Mouse (Mus musculus): ENCODE data around the gene Eps15l1. TPM values are rescaled to one million over a fixed set of nuclear protein-coding genes. Genes with fewer than 3 reads are reported as not detected.

Gene Eps15l1
- polyA plus RNA-seq, 1 experiment from 2014 or later, result 20.7 TPM

DNA sequence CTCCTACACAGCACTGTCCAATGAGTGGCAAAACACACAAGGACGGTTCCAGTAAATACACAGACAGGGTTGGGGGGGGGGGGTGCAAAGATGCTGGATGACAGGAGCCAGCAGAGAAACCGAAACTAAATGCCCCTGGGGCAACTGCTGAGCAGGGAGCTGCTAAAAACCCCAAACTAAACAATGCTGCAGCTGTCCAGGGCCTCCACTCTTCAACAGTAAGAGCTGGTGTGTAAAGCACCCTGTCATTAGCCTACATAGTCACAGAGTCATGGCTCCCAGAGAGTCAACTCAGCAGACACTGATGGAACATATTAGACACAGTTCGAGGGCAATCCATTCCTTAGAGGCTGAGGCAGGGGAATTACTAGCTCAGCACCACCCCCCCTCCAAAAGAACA, 11.8 kb downstream of the Eps15l1 start:
- Histone ChIP-seq H3K9ac (ENCODE audit: low read length) (no peak overlapping the region), H3K9me3 (ENCODE audit: control insufficient read depth, low read length) (no peaks in the 10 kb centered on the region), H3K36me3 (ENCODE audit: control insufficient read depth, insufficient read depth, low read length) (no peaks in the 10 kb centered on the region), H3K4me1 (replicated peaks; ENCODE audit: control insufficient read depth, insufficient read depth) (no peaks in the 10 kb centered on the region), H3K27me3 (ENCODE audit: control insufficient read depth, insufficient read depth, low read length) (no peaks in the 10 kb centered on the region), H3K4me2 (replicated peaks; ENCODE audit: low read depth) (no peak overlapping the region), H3K27ac (replicated peaks) (no peak overlapping the region), H3K4me3 (ENCODE audit: low read depth, low read length) (no peak overlapping the region)
- TF ChIP-seq EP300 (optimal IDR thresholded peaks at IDR 0.05) (no peak), CTCF (IDR thresholded peaks at IDR 0.05; ENCODE audit: low read depth) (no peak)
- DNase-seq (ENCODE audit: low spot score) (no peak), ATAC-seq (ENCODE audit: low FRiP score, low TSS enrichment) (no peak)
- WGBS, result 52% methylated on average over 3 of the region's 3 CpGs

DNA sequence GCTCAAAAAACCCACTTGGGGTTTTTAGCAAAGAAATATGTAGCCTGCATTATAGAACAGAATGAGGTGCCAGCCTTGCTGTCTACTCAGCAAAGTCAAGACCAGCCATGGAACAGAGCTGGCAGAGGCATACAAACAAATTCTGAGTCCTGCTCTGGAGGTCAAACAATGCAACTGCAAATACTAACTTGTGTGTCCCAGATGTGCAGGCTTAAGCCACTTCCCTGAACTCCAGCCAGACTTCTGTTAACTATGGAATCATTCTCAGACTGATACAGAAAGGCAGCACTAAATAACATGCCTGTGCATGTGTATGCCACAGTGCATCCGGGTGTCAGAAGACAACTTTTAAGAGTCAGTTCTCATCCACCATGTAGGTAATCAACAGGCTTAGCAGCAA, 13.4 kb downstream of the Eps15l1 start:
- Histone ChIP-seq H3K9me3 (ENCODE audit: control insufficient read depth, low read length) (no peaks in the 10 kb centered on the region), H3K4me2 (replicated peaks; ENCODE audit: low read depth) (no peak overlapping the region), H3K9ac (ENCODE audit: low read length) (no peak overlapping the region), H3K4me1 (replicated peaks; ENCODE audit: control insufficient read depth, insufficient read depth) (no peaks in the 10 kb centered on the region), H3K4me3 (ENCODE audit: low read depth, low read length) (no peak overlapping the region), H3K27me3 (ENCODE audit: control insufficient read depth, insufficient read depth, low read length) (no peaks in the 10 kb centered on the region), H3K27ac (replicated peaks) (no peak overlapping the region; the same call in 1 of the 2 replicates), H3K36me3 (ENCODE audit: control insufficient read depth, insufficient read depth, low read length) (no peaks in the 10 kb centered on the region)
- TF ChIP-seq CTCF (IDR thresholded peaks at IDR 0.05; ENCODE audit: low read depth) (no peak), EP300 (optimal IDR thresholded peaks at IDR 0.05) (no peak)
- DNase-seq (ENCODE audit: low spot score) (no peak), ATAC-seq (ENCODE audit: low FRiP score, low TSS enrichment) (no peak; the same call in 1 of the 2 replicates)
- WGBS, result 29% methylated on average over 1 of the region's 1 CpGs

DNA sequence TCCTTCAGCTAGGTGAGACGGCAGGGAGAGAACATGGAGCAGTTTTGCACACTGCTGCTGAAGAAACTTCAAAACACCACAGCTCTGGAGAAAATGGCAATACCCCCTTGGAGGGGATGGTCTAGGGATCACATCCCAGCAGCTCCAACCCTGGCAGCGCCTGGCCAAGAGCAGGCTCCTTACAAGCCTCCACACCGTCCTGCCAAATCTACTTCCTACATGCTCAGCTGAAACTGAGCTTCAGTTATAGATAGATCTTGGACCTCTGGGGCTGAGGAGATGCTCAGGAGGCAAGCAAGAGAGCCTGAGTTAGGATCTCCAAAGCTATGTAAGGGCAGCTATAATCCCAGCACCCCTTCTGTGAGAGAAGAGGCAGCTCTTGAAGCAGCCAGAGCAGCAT, 18.3 kb downstream of the Eps15l1 start:
- no peak overlapping the region for H3K4me3 ChIP-seq (ENCODE audit: low read depth, low read length)
- H3K4me2 ChIP-seq (replicated peaks; ENCODE audit: low read depth), result no peak overlapping the region
- H3K9me3 ChIP-seq (ENCODE audit: control insufficient read depth, low read length), result no peaks in the 10 kb centered on the region
- H3K9ac ChIP-seq (ENCODE audit: low read length), result no peak overlapping the region
- H3K36me3 ChIP-seq (ENCODE audit: control insufficient read depth, insufficient read depth, low read length), result peaks cover 7% of the 10 kb centered on the region
- ATAC-seq (ENCODE audit: low FRiP score, low TSS enrichment) (no peak), DNase-seq (ENCODE audit: low spot score) (no peak)
- no peaks in the 10 kb centered on the region for H3K4me1 ChIP-seq (replicated peaks; ENCODE audit: control insufficient read depth, insufficient read depth)
- WGBS, result 83% methylated on average over 3 of the region's 3 CpGs
- H3K27ac ChIP-seq (replicated peaks), result no peak overlapping the region
- TF ChIP-seq EP300 (optimal IDR thresholded peaks at IDR 0.05), result no peak
- TF ChIP-seq CTCF (IDR thresholded peaks at IDR 0.05; ENCODE audit: low read depth), result no peak
- H3K27me3 ChIP-seq (ENCODE audit: control insufficient read depth, insufficient read depth, low read length), result no peaks in the 10 kb centered on the region

DNA sequence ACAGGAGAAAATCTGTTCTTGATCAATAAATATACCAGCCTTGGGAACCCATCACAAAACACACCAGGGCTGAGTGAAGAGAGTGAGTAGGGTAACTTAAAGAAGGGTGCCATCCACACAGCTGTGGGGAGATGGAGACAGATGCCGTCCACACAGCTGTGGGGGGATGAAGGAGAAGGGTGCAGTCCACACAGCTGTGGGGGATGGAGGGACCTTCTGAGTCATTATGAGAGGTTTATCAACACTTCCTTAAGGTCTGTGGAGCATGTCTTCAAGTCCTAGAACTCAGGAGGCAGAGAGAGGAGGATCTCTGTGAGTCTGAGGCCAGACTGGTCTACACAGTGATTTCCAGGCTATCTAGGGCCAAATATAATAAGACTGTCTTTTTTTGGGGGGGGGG, 19.9 kb downstream of the Eps15l1 start:
- WGBS, result 83% methylated on average over 1 of the region's 1 CpGs
- TF ChIP-seq CTCF (IDR thresholded peaks at IDR 0.05; ENCODE audit: low read depth) (no peak), EP300 (optimal IDR thresholded peaks at IDR 0.05) (no peak)
- H3K4me2 ChIP-seq (replicated peaks; ENCODE audit: low read depth), result no peak overlapping the region

GRCm38 (mm10) chr8:72385737-72386136, 35.5 kb downstream of the Eps15l1 start:
- WGBS, result 72% methylated on average over 2 of the region's 2 CpGs
- Histone ChIP-seq H3K36me3 (ENCODE audit: control insufficient read depth, insufficient read depth, low read length) (peaks cover 49% of the 10 kb centered on the region), H3K4me2 (replicated peaks; ENCODE audit: low read depth) (no peak overlapping the region)

More for the DNA sequence above, 19.9 kb downstream of the Eps15l1 start:
- Histone ChIP-seq H3K27me3 (ENCODE audit: control insufficient read depth, insufficient read depth, low read length) (no peaks in the 10 kb centered on the region), H3K36me3 (ENCODE audit: control insufficient read depth, insufficient read depth, low read length) (peaks cover 10% of the 10 kb centered on the region), H3K9me3 (ENCODE audit: control insufficient read depth, low read length) (no peaks in the 10 kb centered on the region), H3K4me3 (ENCODE audit: low read depth, low read length) (no peak overlapping the region), H3K27ac (replicated peaks) (no peak overlapping the region), H3K4me1 (replicated peaks; ENCODE audit: control insufficient read depth, insufficient read depth) (no peaks in the 10 kb centered on the region), H3K9ac (ENCODE audit: low read length) (no peak overlapping the region)
- no peak for DNase-seq (ENCODE audit: low spot score)
- ATAC-seq (ENCODE audit: low FRiP score, low TSS enrichment), result no peak

DNA sequence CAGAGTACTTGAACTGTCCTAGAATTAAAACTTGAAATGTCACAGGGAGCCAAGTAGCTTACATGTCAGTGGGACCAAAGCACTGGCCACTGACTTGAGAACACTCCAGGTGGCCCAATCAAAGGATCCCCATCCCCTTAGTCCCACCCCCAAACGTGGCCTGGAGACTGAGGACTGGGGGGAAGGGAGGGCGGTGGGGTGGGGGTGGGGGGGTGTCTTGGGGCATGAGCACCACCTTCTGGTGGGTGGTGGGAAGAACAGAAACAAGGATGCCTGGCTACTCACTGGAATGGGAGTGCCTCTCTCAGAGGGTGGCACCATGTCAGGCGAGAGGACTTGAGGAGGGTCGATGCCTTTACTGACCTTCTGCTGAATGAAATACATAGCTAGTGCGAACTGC, 38.9 kb downstream of the Eps15l1 start:
- no peak overlapping the region for H3K9ac ChIP-seq (ENCODE audit: low read length)
- H3K27me3 ChIP-seq (ENCODE audit: control insufficient read depth, insufficient read depth, low read length), result no peaks in the 10 kb centered on the region
- ATAC-seq (ENCODE audit: low FRiP score, low TSS enrichment) (peak; percentile 18; the same call in 1 of the 2 replicates), DNase-seq (ENCODE audit: low spot score) (peak; percentile 23)
- H3K9me3 ChIP-seq (ENCODE audit: control insufficient read depth, low read length), result no peaks in the 10 kb centered on the region
- peaks cover 48% of the 10 kb centered on the region for H3K36me3 ChIP-seq (ENCODE audit: control insufficient read depth, insufficient read depth, low read length)
- H3K4me2 ChIP-seq (replicated peaks; ENCODE audit: low read depth), result no peak overlapping the region
- no peak overlapping the region for H3K4me3 ChIP-seq (ENCODE audit: low read depth, low read length)
- H3K27ac ChIP-seq (replicated peaks), result no peak overlapping the region
- TF ChIP-seq EP300 (optimal IDR thresholded peaks at IDR 0.05), result no peak
- peak; percentile 43; the same call in 1 of the 2 replicates for TF ChIP-seq CTCF (IDR thresholded peaks at IDR 0.05; ENCODE audit: low read depth)
- H3K4me1 ChIP-seq (replicated peaks; ENCODE audit: control insufficient read depth, insufficient read depth), result no peaks in the 10 kb centered on the region
- 56% methylated on average over 5 of the region's 5 CpGs for WGBS

More at GRCm38 (mm10) chr8:72385737-72386136, 35.5 kb downstream of the Eps15l1 start:
- Histone ChIP-seq H3K9ac (ENCODE audit: low read length) (no peak overlapping the region), H3K27ac (replicated peaks) (no peak overlapping the region), H3K4me3 (ENCODE audit: low read depth, low read length) (no peak overlapping the region), H3K9me3 (ENCODE audit: control insufficient read depth, low read length) (no peaks in the 10 kb centered on the region), H3K4me1 (replicated peaks; ENCODE audit: control insufficient read depth, insufficient read depth) (no peaks in the 10 kb centered on the region), H3K27me3 (ENCODE audit: control insufficient read depth, insufficient read depth, low read length) (no peaks in the 10 kb centered on the region)
- ATAC-seq (ENCODE audit: low FRiP score, low TSS enrichment) (peak; percentile 83), DNase-seq (ENCODE audit: low spot score) (peak; percentile 23)
- TF ChIP-seq CTCF (IDR thresholded peaks at IDR 0.05; ENCODE audit: low read depth) (no peak), EP300 (optimal IDR thresholded peaks at IDR 0.05) (no peak)
